Mouse (Mus musculus) kidney, postnatal 0 days (tissue): ENCODE data around the gene Fancc. TPM values are rescaled to one million over a fixed set of nuclear protein-coding genes. Genes with fewer than 3 reads are reported as not detected.
A peak's percentile ranks its signal among the peaks of the same experiment; 100 is the strongest.
"Not testable (repeated sequence)": the region's sequence is repeated elsewhere in the genome, so short reads cannot be mapped to it uniquely, and the experiment has no call there.

Source experiments
- ATAC-seq: fragments of 200-750 bp; cut with Nextera tagmentation; replicated peaks from 2 replicates; pipeline ENCODE4 v1.8.0; 2017; ENCODE audit warnings: low read depth, moderate number of reproducible peaks, moderate TSS enrichment, moderate library complexity; ENCODE audit not compliant: low FRiP score
- DNase-seq: peaks from one replicate; pipeline ENCODE4 v3.0.0-alpha.2; 2016; ENCODE audit warnings: low spot score
- H3K27ac ChIP-seq: fragments of 300-500 bp; sonication (generic); 2 replicates; pipeline ENCODE4 v1.5.1; 2014; ENCODE audit warnings: mild to moderate bottlenecking
- H3K27me3 ChIP-seq: fragments of 300-500 bp; sonication (generic); 2 replicates; pipeline ENCODE4 v1.6.1; 2014; ENCODE audit warnings: low read length, mixed read lengths; ENCODE audit not compliant: insufficient read depth
- H3K36me3 ChIP-seq: fragments of 300-500 bp; sonication (generic); 2 replicates; pipeline ENCODE4 v1.6.1; 2014; ENCODE audit warnings: low read length, mixed read lengths; ENCODE audit not compliant: insufficient read depth
- H3K4me1 ChIP-seq: fragments of 300-500 bp; sonication (generic); replicated peaks from 2 replicates; pipeline ENCODE4 v1.6.1; 2014; ENCODE audit warnings: antibody characterized with exemption, low read length, mixed read lengths; ENCODE audit not compliant: insufficient read depth
- H3K4me2 ChIP-seq: fragments of 300-500 bp; sonication (generic); 2 replicates; pipeline ENCODE4 v1.6.1; 2014; ENCODE audit warnings: mild to moderate bottlenecking, low read length, moderate library complexity, mixed read lengths
- H3K4me3 ChIP-seq: fragments of 300-500 bp; sonication (generic); replicated peaks from 2 replicates; pipeline ENCODE4 v1.5.1; 2014; ENCODE audit warnings: low read depth, low read length
- H3K9ac ChIP-seq: fragments of 300-500 bp; sonication (generic); 2 replicates; pipeline ENCODE4 v1.6.1; 2014; ENCODE audit warnings: low read depth, low read length
- H3K9me3 ChIP-seq: fragments of 300-500 bp; sonication (generic); replicated peaks from 2 replicates; pipeline ENCODE4 v1.6.1; 2016; ENCODE audit warnings: low read length, inconsistent platforms, mixed read lengths
- CTCF ChIP-seq: IDR thresholded peaks from 2 replicates; pipeline ENCODE4 v1.5.1; 2016; ENCODE audit warnings: antibody characterized with exemption, low read depth, mild to moderate bottlenecking, moderate library complexity
- WGBS: fragments of 180-500 bp; shearing (Covaris S2); extraction: QIAGEN DNeasy Blood & Tissue Kit; methylation state at CpG from one replicate; pipeline ENCODE4 v1.1.7; 2014; 5-methylcytosine and 5-hydroxymethylcytosine counted together
- polyA plus RNA-seq: library from polyadenylated mRNA; unstranded; fragments of >200 nt; fragmentation: Nextera tagmentation; extraction: Ambion mirVana; gene quantifications from 2 replicates; pipeline ENCODE4 v1.2.1, GENCODE M21; 2015

Fancc gene
- polyA plus RNA-seq, 1 experiment from 2014 or later = 16.2 TPM

DNA sequence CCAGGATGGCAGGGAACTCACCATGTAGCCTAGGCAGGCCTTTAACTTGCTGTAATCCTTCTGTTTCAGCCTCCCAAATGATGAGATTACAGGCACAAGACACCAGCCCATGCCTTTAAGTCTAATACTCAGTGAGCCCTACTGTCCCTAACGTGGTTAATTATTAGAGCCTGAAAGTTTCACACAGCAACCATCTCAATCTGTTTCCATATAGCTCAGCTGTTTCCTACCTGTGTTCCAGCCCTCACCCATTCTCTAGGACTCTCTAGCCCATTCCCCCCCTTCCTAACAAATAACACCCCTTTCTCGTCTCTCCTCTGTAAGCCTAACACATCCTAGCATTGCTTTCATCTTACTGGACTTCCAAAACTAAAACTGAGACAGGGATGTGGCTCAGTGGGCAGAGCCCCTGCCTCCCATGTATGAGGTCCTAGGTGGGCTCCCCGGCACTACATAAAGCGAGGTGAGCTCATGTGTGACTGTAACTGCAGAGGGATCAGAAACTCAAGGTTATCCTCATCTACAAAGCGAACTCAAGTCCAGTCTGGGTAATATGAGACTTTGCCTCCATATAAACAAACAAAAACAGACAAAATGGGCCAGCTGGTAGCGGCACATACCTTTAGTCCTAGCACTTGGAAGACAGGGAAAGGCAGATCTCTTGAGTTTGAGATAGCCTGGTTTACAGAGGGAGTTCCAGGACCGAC is 123.5 kb downstream of the Fancc start:
- WGBS = 52% methylated on average over 7 of the region's 7 CpGs
- peaks cover 5% of the 10 kb centered on the region; the same call in 1 of the 2 replicates for H3K4me1 ChIP-seq
- DNase-seq (peak; percentile 19), ATAC-seq (peak; percentile 54; the same call in 1 of the 2 replicates)
- H3K9ac ChIP-seq = no peak overlapping the region
- no peak overlapping the region for H3K4me2 ChIP-seq
- H3K4me3 ChIP-seq = no peak overlapping the region
- no peaks in the 10 kb centered on the region for H3K27me3 ChIP-seq
- no peaks in the 10 kb centered on the region for H3K9me3 ChIP-seq
- H3K36me3 ChIP-seq = no peaks in the 10 kb centered on the region
- TF ChIP-seq CTCF = no peak
- H3K27ac ChIP-seq = peak overlapping the region; percentile 47; the same call in 1 of the 2 replicates

DNA sequence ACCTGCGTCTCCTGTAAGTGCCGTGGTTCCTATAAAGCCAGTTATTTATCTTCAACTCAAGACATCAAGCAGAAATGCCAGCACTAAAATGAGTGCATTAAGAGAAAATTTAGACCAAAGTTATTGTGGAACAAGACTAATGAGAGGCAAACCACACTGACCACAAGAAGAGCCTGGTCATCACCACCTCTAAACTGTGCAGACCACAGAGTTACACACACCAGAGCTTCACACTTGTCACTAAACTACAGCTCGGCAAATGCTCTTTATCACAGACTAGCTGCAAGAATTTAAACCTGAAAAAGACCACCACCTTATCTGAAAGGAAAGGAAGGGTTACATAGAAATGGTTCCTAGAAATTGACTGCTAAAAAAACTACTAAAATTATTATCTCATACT is 135.3 kb downstream of the Fancc start:
- ATAC-seq (no peak), DNase-seq (no peak)
- 83% methylated on average over 3 of the region's 3 CpGs for WGBS
- Histone ChIP-seq H3K4me1 (no peaks in the 10 kb centered on the region), H3K9ac (no peak overlapping the region), H3K9me3 (no peaks in the 10 kb centered on the region), H3K4me3 (no peak overlapping the region), H3K27ac (no peak overlapping the region), H3K36me3 (no peaks in the 10 kb centered on the region), H3K27me3 (no peaks in the 10 kb centered on the region), H3K4me2 (no peak overlapping the region)
- TF ChIP-seq CTCF = no peak

DNA sequence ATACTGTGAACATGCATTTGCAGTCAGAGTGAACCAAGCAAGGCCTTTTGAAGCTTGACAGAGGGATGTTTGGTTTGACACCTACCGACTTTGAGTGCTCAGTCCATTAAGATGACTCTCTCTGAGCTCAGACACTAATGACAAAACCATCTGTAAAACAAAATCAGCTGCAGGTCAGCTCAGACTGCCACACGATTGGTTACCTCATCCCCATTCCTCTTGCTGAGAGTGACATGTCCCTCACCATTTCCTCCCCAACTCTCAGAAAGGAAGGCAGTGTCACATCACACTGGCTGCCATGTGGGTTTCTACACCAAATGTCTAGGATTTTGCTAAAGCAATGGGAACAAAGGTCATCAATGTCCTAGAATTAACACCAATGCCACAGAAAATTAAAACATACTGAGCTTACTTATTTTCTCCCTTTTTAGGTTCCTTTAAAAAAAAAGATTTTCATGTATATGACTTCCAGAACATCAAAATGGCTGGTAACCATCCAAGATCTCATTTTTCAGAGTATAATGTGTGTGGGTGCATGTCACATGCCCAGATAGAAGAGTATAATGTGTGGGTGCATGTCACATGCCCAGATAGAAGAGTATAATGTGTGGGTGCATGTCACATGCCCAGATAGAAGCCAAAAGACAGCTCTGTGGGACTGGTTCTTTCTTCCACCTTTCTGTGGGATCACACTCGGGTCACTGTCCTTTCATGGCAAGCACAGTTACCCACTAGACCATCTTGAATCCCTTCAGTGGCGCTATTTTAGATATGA is 136.8 kb downstream of the Fancc start:
- Histone ChIP-seq H3K9ac (no peak overlapping the region), H3K4me2 (no peak overlapping the region), H3K27ac (no peak overlapping the region), H3K4me3 (no peak overlapping the region), H3K27me3 (no peaks in the 10 kb centered on the region), H3K9me3 (no peaks in the 10 kb centered on the region), H3K4me1 (no peaks in the 10 kb centered on the region), H3K36me3 (no peaks in the 10 kb centered on the region)
- no peak for TF ChIP-seq CTCF
- no peak for ATAC-seq
- 59% methylated on average over 4 of the region's 4 CpGs for WGBS
- DNase-seq = no peak

DNA sequence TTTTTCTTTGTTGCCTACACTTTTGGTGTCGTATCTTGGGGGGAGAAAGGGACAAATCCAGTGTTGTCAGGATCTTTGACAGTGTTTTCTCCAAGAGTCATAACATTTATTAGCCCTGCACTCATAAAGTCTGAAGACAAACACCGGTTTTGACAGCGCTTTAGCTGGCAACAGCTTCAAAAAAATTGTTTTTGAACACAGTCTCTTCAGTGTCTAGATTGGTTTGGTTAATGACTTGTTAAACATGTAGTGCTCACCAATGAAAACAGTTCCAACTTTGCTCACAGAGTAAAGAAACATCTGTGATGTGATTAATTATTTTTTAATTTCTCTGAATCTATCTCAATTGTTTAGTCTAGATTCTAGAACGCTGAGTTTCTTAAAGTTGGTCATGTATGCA is 137.7 kb downstream of the Fancc start:
- peak; percentile 56 for DNase-seq
- H3K4me2 ChIP-seq = no peak overlapping the region
- H3K4me1 ChIP-seq = no peaks in the 10 kb centered on the region
- H3K4me3 ChIP-seq = no peak overlapping the region
- 74% methylated on average over 4 of the region's 4 CpGs for WGBS
- H3K9ac ChIP-seq = no peak overlapping the region
- ATAC-seq = no peak
- H3K9me3 ChIP-seq = no peaks in the 10 kb centered on the region
- no peak overlapping the region for H3K27ac ChIP-seq
- no peaks in the 10 kb centered on the region for H3K27me3 ChIP-seq
- no peak for TF ChIP-seq CTCF
- no peaks in the 10 kb centered on the region for H3K36me3 ChIP-seq

DNA sequence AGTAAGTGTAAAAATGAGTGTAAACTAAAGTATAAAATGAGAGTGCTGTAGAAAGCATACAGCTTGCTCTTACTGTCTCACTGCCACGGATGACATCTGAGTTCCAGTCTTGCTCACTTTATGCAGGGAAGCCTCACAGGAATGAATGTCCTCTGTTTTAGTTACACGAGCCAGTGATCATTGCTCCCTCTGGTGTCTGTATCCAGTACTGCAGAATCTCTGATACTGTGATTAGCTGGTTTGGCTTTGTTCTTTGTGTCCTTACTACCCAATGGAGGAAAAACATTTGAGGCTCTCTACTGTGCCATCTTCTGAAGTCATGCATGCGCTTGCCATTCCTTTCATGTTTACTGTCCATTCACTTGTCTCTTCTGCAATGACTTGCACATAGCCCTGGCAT is 140.5 kb downstream of the Fancc start:
- Histone ChIP-seq H3K9me3 (no peaks in the 10 kb centered on the region), H3K27me3 (no peaks in the 10 kb centered on the region), H3K27ac (no peak overlapping the region), H3K4me2 (no peak overlapping the region), H3K4me3 (no peak overlapping the region), H3K4me1 (no peaks in the 10 kb centered on the region), H3K9ac (no peak overlapping the region), H3K36me3 (no peaks in the 10 kb centered on the region)
- DNase-seq = peak; percentile 82
- peak; percentile 93 for TF ChIP-seq CTCF
- no peak for ATAC-seq
- WGBS = 30% methylated on average over 3 of the region's 3 CpGs

DNA sequence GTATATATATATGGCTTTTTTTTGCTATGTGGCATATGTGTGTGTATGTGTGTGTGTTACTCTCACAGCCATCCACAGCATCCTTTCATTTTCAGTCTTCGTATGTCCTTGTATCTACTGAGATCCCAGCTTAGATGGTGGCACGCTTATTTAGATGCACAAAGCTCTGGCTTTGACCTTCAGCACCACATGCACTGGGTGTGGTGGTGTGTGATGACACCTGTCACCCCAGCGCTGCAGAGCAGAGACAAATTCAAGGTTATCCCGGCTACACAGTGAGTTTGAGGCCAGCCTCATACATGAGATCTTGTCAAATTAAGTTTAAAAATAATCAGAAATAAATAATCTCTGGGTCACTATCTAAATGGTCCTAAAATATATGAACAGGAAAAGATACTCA is 141.0 kb downstream of the Fancc start:
- H3K9ac ChIP-seq = no peak overlapping the region
- no peak for DNase-seq
- ATAC-seq = no peak
- H3K4me3 ChIP-seq = no peak overlapping the region
- no peaks in the 10 kb centered on the region for H3K9me3 ChIP-seq
- no peak overlapping the region for H3K27ac ChIP-seq
- H3K4me2 ChIP-seq = no peak overlapping the region
- H3K27me3 ChIP-seq = no peaks in the 10 kb centered on the region
- no peaks in the 10 kb centered on the region for H3K4me1 ChIP-seq
- TF ChIP-seq CTCF = no peak
- no peaks in the 10 kb centered on the region for H3K36me3 ChIP-seq
- WGBS = 97% methylated on average over 4 of the region's 4 CpGs

DNA sequence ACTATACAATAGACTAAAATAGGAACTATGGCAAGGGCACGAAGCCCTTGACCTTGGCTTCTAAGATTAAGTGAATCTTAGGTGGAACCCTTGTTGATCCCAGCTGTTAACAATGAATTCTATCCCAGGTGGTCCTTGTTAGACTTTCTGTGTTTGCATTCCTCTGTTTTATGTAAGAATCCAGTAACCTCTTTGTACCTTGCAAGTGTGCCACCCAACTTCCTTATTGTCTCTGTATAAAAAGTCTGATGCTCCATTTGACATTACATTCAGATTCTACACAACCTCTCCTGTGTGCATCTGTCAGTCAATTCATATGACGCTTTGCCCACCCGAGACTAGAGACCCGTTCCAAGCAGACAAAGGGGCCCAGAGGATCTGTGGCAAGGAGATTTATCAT is 143.8 kb downstream of the Fancc start:
- not testable (repeated sequence) for DNase-seq, H3K4me2 ChIP-seq, H3K9ac ChIP-seq, H3K9me3 ChIP-seq, ATAC-seq, H3K27me3 ChIP-seq, H3K27ac ChIP-seq, H3K4me3 ChIP-seq, H3K36me3 ChIP-seq, H3K4me1 ChIP-seq
- WGBS = 93% methylated on average over 4 of the region's 4 CpGs
